ENCODE assay signal across 8 mouse cellular contexts in the genomic region with DNA sequence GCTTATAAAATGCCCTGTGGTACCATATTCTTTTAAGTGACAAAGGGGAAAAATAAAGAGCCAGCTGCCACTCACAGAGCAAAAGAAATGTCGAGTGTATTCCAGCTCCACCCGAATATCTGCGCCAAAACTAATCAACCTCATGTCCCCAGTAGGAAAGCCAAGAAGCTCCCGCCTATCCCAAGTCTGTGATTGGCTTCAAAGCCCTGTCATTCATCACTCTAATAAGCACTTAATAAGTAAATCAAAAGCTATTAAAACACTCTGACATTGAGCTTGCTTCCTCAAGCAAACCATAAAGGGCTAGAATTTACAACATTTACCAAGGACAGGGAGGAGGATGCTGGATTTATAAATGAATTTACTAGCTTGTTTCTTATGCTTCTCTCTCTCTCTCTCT.
DNase-seq lines count a peak whose midpoint lies in the region; ATAC-seq and TF ChIP-seq lines count a peak whose summit lies in the region.
"Had no signal": no experiment of that assay in that cellular context is flagged by ENCODE, and none has a peak within 500 bp of the region (broad histone marks: within the 10 kb centered on the region; RNA-seq: fewer than 3 reads in every experiment).

No protein-coding gene starts in this region.

- H3K9me3 ChIP-seq in kidney, embryonic 16.5 days (ENCODE audit: low read length): no peaks in the 10 kb centered on the region
- no peaks in the 10 kb centered on the region for H3K9me3 ChIP-seq in forebrain, embryonic 14.5 days (replicated peaks; ENCODE audit: control insufficient read depth, low read length)
- no peaks in the 10 kb centered on the region for H3K9me3 ChIP-seq in hindbrain, postnatal 0 days (ENCODE audit: low read length)

- TF ChIP-seq CTCF in hindbrain, postnatal 0 days (IDR thresholded peaks at IDR 0.05; ENCODE audit: low read depth): no peak

- DNase-seq in kidney, adult 18-20 months: no peak
- peak; percentile 79 for DNase-seq in forebrain, embryonic 14.5 days (ENCODE audit: low spot score)
- DNase-seq in hindbrain, postnatal 0 days (ENCODE audit: low spot score): peak; percentile 57
- peak; percentile 13 for DNase-seq in retina, adult 2 months (ENCODE audit: low read depth, low spot score)
- DNase-seq in right cerebral cortex, postnatal 36 days (ENCODE audit: low spot score in 2 of 2): no peak
- DNase-seq in frontal cortex, postnatal 14 days (ENCODE audit: low spot score in 2 of 2): no peak
- DNase-seq: kidney, postnatal 36 days had no signal

- H3K4me3 ChIP-seq in kidney, embryonic 16.5 days (ENCODE audit: low read length): no peak overlapping the region
- H3K4me3 ChIP-seq in forebrain, embryonic 14.5 days (ENCODE audit: low read depth, low read length): no peak overlapping the region
- no peak overlapping the region; the same call in 1 of the 2 replicates for H3K4me3 ChIP-seq in hindbrain, postnatal 0 days (ENCODE audit: low read length)

- H3K27ac ChIP-seq in kidney, embryonic 16.5 days (ENCODE audit: low read length): no peak overlapping the region
- no peak overlapping the region for H3K27ac ChIP-seq in forebrain, embryonic 14.5 days (ENCODE audit: low read depth, low read length)
- H3K27ac ChIP-seq in hindbrain, postnatal 0 days: no peak overlapping the region

- WGBS in kidney, embryonic 16.5 days: 25% methylated on average over 4 of the region's 4 CpGs
- 0% methylated on average over 4 of the region's 4 CpGs for WGBS in forebrain, embryonic 14.5 days
- WGBS in hindbrain, postnatal 0 days: 6% methylated on average over 4 of the region's 4 CpGs

- no peak overlapping the region for H3K9ac ChIP-seq in kidney, embryonic 16.5 days (replicated peaks; ENCODE audit: low read length)
- H3K9ac ChIP-seq in forebrain, embryonic 14.5 days (ENCODE audit: low read length): no peak overlapping the region
- H3K9ac ChIP-seq in hindbrain, postnatal 0 days (replicated peaks; ENCODE audit: low read length): no peak overlapping the region

- H3K4me2 ChIP-seq in kidney, embryonic 16.5 days (replicated peaks; ENCODE audit: low read depth, low read length): peak overlapping the region; percentile 47
- peak overlapping the region; percentile 42 for H3K4me2 ChIP-seq in forebrain, embryonic 14.5 days (ENCODE audit: low read length)
- peak overlapping the region; percentile 45 for H3K4me2 ChIP-seq in hindbrain, postnatal 0 days (ENCODE audit: low read depth, low read length)

- no peak for ATAC-seq in kidney, embryonic 16.5 days (ENCODE audit: low FRiP score, low TSS enrichment)
- ATAC-seq in forebrain, embryonic 14.5 days: peak; percentile 74
- ATAC-seq in hindbrain, postnatal 0 days: no peak

- H3K36me3 ChIP-seq in kidney, embryonic 16.5 days (ENCODE audit: insufficient read depth, low read length): no peaks in the 10 kb centered on the region
- no peaks in the 10 kb centered on the region for H3K36me3 ChIP-seq in forebrain, embryonic 14.5 days (ENCODE audit: control insufficient read depth, insufficient read depth, low read length)
- H3K36me3 ChIP-seq in hindbrain, postnatal 0 days (ENCODE audit: insufficient read depth, low read length): no peaks in the 10 kb centered on the region

- peaks cover 16% of the 10 kb centered on the region for H3K4me1 ChIP-seq in kidney, embryonic 16.5 days (ENCODE audit: insufficient read depth, low read length)
- peaks cover 18% of the 10 kb centered on the region; the same call in 1 of the 2 replicates for H3K4me1 ChIP-seq in forebrain, embryonic 14.5 days (ENCODE audit: control insufficient read depth, insufficient read depth, low read length)
- H3K4me1 ChIP-seq in hindbrain, postnatal 0 days (ENCODE audit: insufficient read depth, low read length): peaks cover 7% of the 10 kb centered on the region; the same call in 1 of the 2 replicates

- no peaks in the 10 kb centered on the region for H3K27me3 ChIP-seq in kidney, embryonic 16.5 days (ENCODE audit: insufficient read depth, low read length)
- H3K27me3 ChIP-seq in forebrain, embryonic 14.5 days (replicated peaks; ENCODE audit: control insufficient read depth, insufficient read depth, low read length): no peaks in the 10 kb centered on the region
- H3K27me3 ChIP-seq in hindbrain, postnatal 0 days (ENCODE audit: insufficient read depth, low read length): no peaks in the 10 kb centered on the region

Comparison
In these comparisons a context has a peak if more than half of its experiments do, and no peak if none do; other contexts are left out.
1. DNase-seq: peak in forebrain, embryonic 14.5 days (single experiment), hindbrain, postnatal 0 days (single experiment) and retina, adult 2 months (single experiment); none in kidney, adult 18-20 months (single experiment), right cerebral cortex, postnatal 36 days (0 of 2) and frontal cortex, postnatal 14 days (0 of 2).
2. Peak in every context shown above with its lines, with median percentiles within 50 percentile points of each other: H3K4me2 ChIP-seq.